Comparison of ENCODE assay signal across 10 mouse cellular contexts in the genomic region with DNA sequence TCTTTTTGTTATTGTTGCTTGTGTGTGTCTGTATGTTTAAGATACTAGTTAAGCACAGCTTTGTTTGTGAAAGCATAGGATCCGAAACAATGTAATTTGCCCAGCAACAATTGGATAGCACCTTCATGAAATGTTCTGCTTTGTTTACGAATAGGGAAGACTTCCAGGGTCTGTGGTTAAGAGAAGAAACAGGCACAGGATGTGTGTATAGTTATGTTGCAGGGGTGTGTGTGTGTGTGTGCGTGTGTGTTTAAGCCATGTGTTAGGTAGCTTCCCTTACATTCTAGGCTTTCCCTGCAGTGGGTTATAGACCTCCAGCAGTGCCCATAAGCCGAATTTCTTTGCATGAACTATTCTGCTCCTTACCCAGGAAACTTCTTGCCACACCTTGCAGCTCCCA.
"Had no signal": no experiment of that assay in that cellular context is flagged by ENCODE, and none has a peak within 500 bp of the region (broad histone marks: within the 10 kb centered on the region; RNA-seq: fewer than 3 reads in every experiment).

No protein-coding gene starts in this region.

- DNase-seq: lung, adult 18-20 months; lung, embryonic 14.5 days; lung, postnatal 10 days; midbrain, embryonic 14.5 days; right cerebral cortex, postnatal 25 days; right cerebral cortex, postnatal 4 days; spleen, adult 18-20 months; thymus, adult 18-20 months; thymus, postnatal 14 days; thymus, postnatal 36 days had no signal
